Mouse (Mus musculus) brain, embryonic 14.5 days (tissue): ENCODE measurements around the gene Gm49366.

Source experiments
- CTCF ChIP-seq: fragments of 200-500 bp; IDR thresholded peaks from 2 replicates; pipeline ENCODE4 v1.5.1; 2012; ENCODE audit warnings: inconsistent platforms, mild to moderate bottlenecking, moderate library complexity, borderline replicate concordance; ENCODE audit not compliant: insufficient read depth, insufficient read length; ENCODE audit errors: extremely low read depth
- POLR2A ChIP-seq: fragments of 200-500 bp; IDR thresholded peaks from 2 replicates; pipeline ENCODE4 v1.6.1; 2012; ENCODE audit warnings: mild to moderate bottlenecking, inconsistent platforms, borderline replicate concordance; ENCODE audit not compliant: poor library complexity, insufficient read depth, insufficient read length, severe bottlenecking; ENCODE audit errors: extremely low read depth

DNA sequence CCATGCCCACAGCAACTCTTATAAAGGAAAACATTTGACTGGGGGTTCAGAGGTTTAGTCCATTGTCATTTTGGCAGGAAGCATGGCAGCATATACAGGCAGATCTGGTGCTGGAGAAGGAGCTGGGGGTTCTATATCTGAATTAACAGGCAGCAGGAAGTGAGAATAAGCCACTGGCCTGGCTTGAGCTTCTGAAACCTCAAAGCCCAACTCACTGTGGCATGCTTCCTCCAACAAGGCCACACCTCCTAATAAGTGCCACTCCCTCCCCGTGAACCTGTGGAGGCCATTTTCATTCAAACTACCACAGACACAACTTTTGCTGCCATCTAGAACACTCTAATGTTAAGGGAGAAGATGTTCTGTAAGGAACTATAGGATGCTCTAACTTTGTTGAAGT is 69.0 kb downstream of the Gm49366 start:
- TF ChIP-seq POLR2A (no peak), CTCF (no peak)
